Mouse (Mus musculus) gastrocnemius, adult 2 months (tissue): ENCODE data around the gene R3hdml. TPM values are rescaled to one million over a fixed set of nuclear protein-coding genes. Genes with fewer than 3 reads are reported as not detected.

Experiments used
- DNase-seq: peaks from one replicate; pipeline ENCODE4 v3.0.0; 2022
- H3K27ac ChIP-seq: fragments of 200-600 bp; 2 replicates; pipeline ENCODE4 v1.8.1; 2022; ENCODE audit warnings: mild to moderate bottlenecking
- H3K4me3 ChIP-seq: fragments of 200-600 bp; 2 replicates; pipeline ENCODE4 v1.8.1; 2022; ENCODE audit warnings: mild to moderate bottlenecking, moderate library complexity
- CTCF ChIP-seq: fragments of 200-600 bp; IDR thresholded peaks from 2 replicates; pipeline ENCODE4 v1.8.1; 2022; ENCODE audit warnings: antibody characterized with exemption, mild to moderate bottlenecking, moderate library complexity
- intact Hi-C: fragments of 180-260 bp; cut with DNase I; formaldehyde crosslinking; loops from one replicate; pipeline ENCODE4 v1.15.1; 2025
- total RNA-seq, 2 experiments: library from RNA; stranded (reverse); gene quantifications; 2 replicates each; pipeline ENCODE4 v1.2.3; 2021

R3hdml gene
- total RNA-seq, 2 experiments from 2014 or later = not detected

GRCm38 (mm10) chr2:163531917-163532316 lies 39.8 kb downstream of the R3hdml start:
- TF ChIP-seq CTCF = peak; percentile 98
- peak; percentile 87 for DNase-seq
- Histone ChIP-seq H3K27ac (no peak overlapping the region), H3K4me3 (no peak overlapping the region)
- intact Hi-C loops = loop anchor here (10.0 kb wide), 1 partner anchor 193 kb away; no protein-coding TSS in a partner anchor

GRCm38 (mm10) chr2:163533226-163533625 lies 41.1 kb downstream of the R3hdml start:
- Histone ChIP-seq H3K27ac (no peak overlapping the region), H3K4me3 (no peak overlapping the region)
- TF ChIP-seq CTCF = no peak
- DNase-seq = no peak
- intact Hi-C loops = loop anchor here (10.0 kb wide), 1 partner anchor 192 kb away; no protein-coding TSS in a partner anchor

- H3K27ac ChIP-seq = peak overlapping the region; percentile 53; the same call in 1 of the 2 replicates
- H3K4me3 ChIP-seq = peak overlapping the region; percentile 50
- intact Hi-C loops = loop anchor here (2.0 to 10.0 kb wide), 2 partner anchors 64 to 190 kb away; no protein-coding TSS in a partner anchor
- DNase-seq = peak; percentile 87
- peak; percentile 95 for TF ChIP-seq CTCF
These were observed 42.9 kb downstream of the R3hdml start for GRCm38 (mm10) chr2:163534958-163535524.

GRCm38 (mm10) chr2:163537443-163537842 lies 45.3 kb downstream of the R3hdml start:
- TF ChIP-seq CTCF = no peak
- Histone ChIP-seq H3K27ac (no peak overlapping the region), H3K4me3 (no peak overlapping the region)
- intact Hi-C loops = loop anchor here (10.0 kb wide), 1 partner anchor 187 kb away; no protein-coding TSS in a partner anchor
- no peak for DNase-seq

- Histone ChIP-seq H3K4me3 (no peak overlapping the region), H3K27ac (no peak overlapping the region)
- DNase-seq = no peak
- intact Hi-C loops = loop anchor here (10.0 kb wide), 1 partner anchor 186 kb away; no protein-coding TSS in a partner anchor
- TF ChIP-seq CTCF = no peak
These were observed 46.3 kb downstream of the R3hdml start for GRCm38 (mm10) chr2:163538410-163538809.

- TF ChIP-seq CTCF = no peak
- DNase-seq = no peak
- Histone ChIP-seq H3K27ac (no peak overlapping the region), H3K4me3 (no peak overlapping the region)
- intact Hi-C loops = loop anchor here (10.0 kb wide), 1 partner anchor 185 kb away; no protein-coding TSS in a partner anchor
These were observed 47.4 kb downstream of the R3hdml start for GRCm38 (mm10) chr2:163539321-163540040.

GRCm38 (mm10) chr2:163540231-163541117 lies 48.4 kb downstream of the R3hdml start:
- Histone ChIP-seq H3K27ac (no peak overlapping the region), H3K4me3 (no peak overlapping the region)
- intact Hi-C loops = no loop called here
- no peak for DNase-seq
- no peak for TF ChIP-seq CTCF

GRCm38 (mm10) chr2:163541568-163542182 lies 49.6 kb downstream of the R3hdml start:
- H3K27ac ChIP-seq = no peak overlapping the region
- H3K4me3 ChIP-seq = no peak overlapping the region
- no peak for TF ChIP-seq CTCF
- intact Hi-C loops = no loop called here
- no peak for DNase-seq

GRCm38 (mm10) chr2:163542674-163543073 lies 50.6 kb downstream of the R3hdml start:
- no peak for TF ChIP-seq CTCF
- H3K27ac ChIP-seq = no peak overlapping the region

GRCm38 (mm10) chr2:163546623-163547318 lies 54.7 kb downstream of the R3hdml start:
- H3K4me3 ChIP-seq = no peak overlapping the region
- no peak overlapping the region for H3K27ac ChIP-seq
- no peak for DNase-seq
- TF ChIP-seq CTCF = no peak
- intact Hi-C loops = no loop called here

More at GRCm38 (mm10) chr2:163542674-163543073, 50.6 kb downstream of the R3hdml start:
- intact Hi-C loops = no loop called here
- no peak for DNase-seq
- no peak overlapping the region for H3K4me3 ChIP-seq

- intact Hi-C loops = no loop called here
- DNase-seq = no peak
- H3K27ac ChIP-seq = no peak overlapping the region
- TF ChIP-seq CTCF = no peak
- no peak overlapping the region for H3K4me3 ChIP-seq
These were observed 56.7 kb downstream of the R3hdml start for GRCm38 (mm10) chr2:163548822-163549221.
